8 mouse cellular contexts compared by ENCODE assay signal in genomic region chr11:97568729-97569128, GRCm38 (mm10). TPM values are rescaled to one million over a fixed set of nuclear protein-coding genes. Genes with fewer than 3 reads are reported as not detected.
A peak's percentile ranks its signal among the peaks of the same experiment; 100 is the strongest.
DNase-seq lines count a peak whose midpoint lies in the region; ATAC-seq and TF ChIP-seq lines count a peak whose summit lies in the region.

No protein-coding gene starts in this region.

- peak; percentile 28; the same call in 1 of the 2 replicates for ATAC-seq in frontal cortex, adult (ENCODE audit: low TSS enrichment)
- ATAC-seq in limb, embryonic 12.5 days (ENCODE audit: insufficient number of reproducible peaks, insufficient read depth, low FRiP score, low TSS enrichment, low read depth): peak; percentile 42
- peak; percentile 41 for ATAC-seq in midbrain, embryonic 16.5 days

- 7% methylated on average over 8 of the region's 8 CpGs for WGBS in heart, adult 2 months
- WGBS in limb, embryonic 12.5 days: 9% methylated on average over 8 of the region's 8 CpGs
- WGBS in midbrain, embryonic 16.5 days: 7% methylated on average over 8 of the region's 8 CpGs

- H3K4me3 ChIP-seq in heart, adult 2 months: no peak overlapping the region
- H3K4me3 ChIP-seq in limb, embryonic 12.5 days (replicated peaks): 0 out of 2 replicates have a peak overlapping the region, but pooled peaks have one; percentile 1
- no peak overlapping the region; the same call in 1 of the 2 replicates for H3K4me3 ChIP-seq in midbrain, embryonic 16.5 days (ENCODE audit: low read depth, low read length)

- peak overlapping the region; percentile 30 for H3K4me2 ChIP-seq in limb, embryonic 12.5 days
- peak overlapping the region; percentile 36 for H3K4me2 ChIP-seq in midbrain, embryonic 16.5 days (ENCODE audit: low read length)

- no peaks in the 10 kb centered on the region for H3K9me3 ChIP-seq in limb, embryonic 12.5 days
- no peaks in the 10 kb centered on the region for H3K9me3 ChIP-seq in midbrain, embryonic 16.5 days (replicated peaks; ENCODE audit: control insufficient read depth, low read length, poor library complexity, severe bottlenecking)

- H3K27me3 ChIP-seq in heart, adult 2 months (ENCODE audit: control insufficient read depth, insufficient read depth, low read length): peaks cover 11% of the 10 kb centered on the region
- H3K27me3 ChIP-seq in limb, embryonic 12.5 days: peaks cover 92% of the 10 kb centered on the region
- H3K27me3 ChIP-seq in midbrain, embryonic 16.5 days (ENCODE audit: control insufficient read depth, insufficient read depth, low read depth, low read length): no peaks in the 10 kb centered on the region

- intact Hi-C loops in heart, adult 2 months (cut with DNase I): no loop called here

- H3K9ac ChIP-seq in heart, adult 2 months (ENCODE audit: low read depth, low read length): no peak overlapping the region
- no peak overlapping the region for H3K9ac ChIP-seq in limb, embryonic 12.5 days (replicated peaks)
- H3K9ac ChIP-seq in midbrain, embryonic 16.5 days (ENCODE audit: low read depth, low read length): peak overlapping the region; percentile 47; the same call in 1 of the 2 replicates

- DNase-seq in frontal cortex, postnatal 25 days (ENCODE audit: low spot score in 2 of 2): no peak
- peak; percentile 82 for DNase-seq in embryo, embryonic 11.5 days (ENCODE audit: low read depth, low spot score)
- peak; percentile 78 to 83 for DNase-seq in heart, adult 2 months
- DNase-seq in kidney, adult 11 months: peak; percentile 57
- DNase-seq in testis, postnatal 10 days (ENCODE audit: low spot score): peak; percentile 95

- no peaks in the 10 kb centered on the region for H3K36me3 ChIP-seq in heart, adult 2 months (ENCODE audit: control insufficient read depth, insufficient read depth, low read length)
- H3K36me3 ChIP-seq in limb, embryonic 12.5 days: no peaks in the 10 kb centered on the region
- no peaks in the 10 kb centered on the region for H3K36me3 ChIP-seq in midbrain, embryonic 16.5 days (ENCODE audit: control insufficient read depth, insufficient read depth, low read length)

- TF ChIP-seq CTCF in heart, adult 2 months (IDR thresholded peaks at IDR 0.05): no peak

- no peak overlapping the region for H3K27ac ChIP-seq in heart, adult 2 months
- no peak overlapping the region for H3K27ac ChIP-seq in limb, embryonic 12.5 days
- H3K27ac ChIP-seq in midbrain, embryonic 16.5 days (ENCODE audit: low read length): peak overlapping the region; percentile 18; the same call in 1 of the 2 replicates

- no peaks in the 10 kb centered on the region for H3K79me2 ChIP-seq in heart, adult 2 months (replicated peaks; ENCODE audit: control insufficient read depth, insufficient read depth, low read length)

- no peak for TF ChIP-seq EP300 in heart, adult 2 months (IDR thresholded peaks at IDR 0.05; ENCODE audit: insufficient read depth, low read depth, low read length)

- no peaks in the 10 kb centered on the region for H3K4me1 ChIP-seq in heart, adult 2 months (ENCODE audit: control insufficient read depth, insufficient read depth, low read length)
- peaks cover 64% of the 10 kb centered on the region for H3K4me1 ChIP-seq in limb, embryonic 12.5 days (replicated peaks)
- H3K4me1 ChIP-seq in midbrain, embryonic 16.5 days (ENCODE audit: control insufficient read depth, insufficient read depth, low read length): peaks cover 82% of the 10 kb centered on the region

- TF ChIP-seq POLR2A in heart, adult 2 months (IDR thresholded peaks at IDR 0.05; ENCODE audit: insufficient read depth, low read depth, low read length): no peak

RNA-seq across cellular contexts. Expression of gene Srcin1, which starts 7.3 kb away (rescaled TPM):
- under 1 TPM; 0.13 to 0.36 TPM for total RNA-seq in heart, adult 2 months (2021)
- 0.26 and 0.31 TPM in 2 replicates for polyA plus RNA-seq in heart, adult 2 months (2012; rRNA removed)
- 0.27 and 0.79 TPM in 2 replicates for polyA plus RNA-seq in limb, embryonic 12.5 days (2016; fragmentation: Nextera tagmentation; extraction: Ambion mirVana)
- polyA plus RNA-seq in midbrain, embryonic 16.5 days (2015; fragmentation: Nextera tagmentation; extraction: Ambion mirVana): 9.2 and 10.4 TPM in 2 replicates

Comparison
In these comparisons a context has a peak if more than half of its experiments do, and no peak if none do; other contexts are left out.
1. DNase-seq: peak in embryo, embryonic 11.5 days (single experiment), heart, adult 2 months (2 of 2), kidney, adult 11 months (single experiment) and testis, postnatal 10 days (single experiment); none in frontal cortex, postnatal 25 days (0 of 2).
2. Peak in every context shown above with its lines, with median percentiles within 50 percentile points of each other: ATAC-seq.